ENCODE assay signal across 24 mouse cellular contexts in genomic region chr12:8669421-8669820, GRCm38 (mm10). TPM values are rescaled to one million over a fixed set of nuclear protein-coding genes. Genes with fewer than 3 reads are reported as not detected.
A peak's percentile ranks its signal among the peaks of the same experiment; 100 is the strongest.
DNase-seq lines count a peak whose midpoint lies in the region; ATAC-seq and TF ChIP-seq lines count a peak whose summit lies in the region.
"Had no signal": no experiment of that assay in that cellular context is flagged by ENCODE, and none has a peak within 500 bp of the region (broad histone marks: within the 10 kb centered on the region; RNA-seq: fewer than 3 reads in every experiment).

No protein-coding gene starts in this region.

- no peak overlapping the region for H3K9ac ChIP-seq in heart, embryonic 15.5 days
- no peak overlapping the region for H3K9ac ChIP-seq in heart, embryonic 12.5 days
- H3K9ac ChIP-seq in heart, postnatal 0 days (replicated peaks; ENCODE audit: low read depth, low read length), result no peak overlapping the region
- H3K9ac ChIP-seq: embryonic facial prominence, embryonic 12.5 days; forebrain, embryonic 13.5 days; forebrain, embryonic 15.5 days had no signal

- TF ChIP-seq CTCF in heart, postnatal 0 days (IDR thresholded peaks at IDR 0.05; ENCODE audit: low read depth), result no peak

- H3K27ac ChIP-seq in heart, embryonic 15.5 days, result 0 out of 2 replicates have a peak overlapping the region, but pooled peaks have one; percentile 58
- H3K27ac ChIP-seq in heart, embryonic 12.5 days (ENCODE audit: poor library complexity, severe bottlenecking), result no peak overlapping the region
- peak overlapping the region; percentile 16; the same call in 1 of the 2 replicates for H3K27ac ChIP-seq in heart, postnatal 0 days (ENCODE audit: low read depth)
- H3K27ac ChIP-seq: embryonic facial prominence, embryonic 10.5 days; embryonic facial prominence, embryonic 12.5 days; forebrain, embryonic 13.5 days; forebrain, embryonic 15.5 days had no signal

- ATAC-seq in heart, embryonic 15.5 days (replicated peaks; ENCODE audit: insufficient number of reproducible peaks, insufficient read depth, low FRiP score, low read depth), result no peak
- no peak for ATAC-seq in heart, embryonic 12.5 days (ENCODE audit: insufficient number of reproducible peaks, low FRiP score)
- ATAC-seq in heart, postnatal 0 days (ENCODE audit: insufficient read depth, low read depth), result no peak
- ATAC-seq: activated CD4-positive, CD25-positive, alpha-beta regulatory T cell, adult 4 months; CD4-positive, CD25-positive, alpha-beta regulatory T cell, adult 4 months; forebrain, embryonic 13.5 days; forebrain, embryonic 15.5 days; Patski had no signal

- H3K36me3 ChIP-seq in heart, embryonic 15.5 days, result no peaks in the 10 kb centered on the region
- H3K36me3 ChIP-seq in heart, embryonic 12.5 days, result no peaks in the 10 kb centered on the region
- no peaks in the 10 kb centered on the region for H3K36me3 ChIP-seq in heart, postnatal 0 days (replicated peaks; ENCODE audit: control insufficient read depth, insufficient read depth, low read length)
- H3K36me3 ChIP-seq: embryonic facial prominence, embryonic 10.5 days; embryonic facial prominence, embryonic 12.5 days; forebrain, embryonic 15.5 days; G1E had no signal

- H3K27me3 ChIP-seq in heart, embryonic 15.5 days, result no peaks in the 10 kb centered on the region
- H3K27me3 ChIP-seq in heart, embryonic 12.5 days (replicated peaks), result no peaks in the 10 kb centered on the region
- H3K27me3 ChIP-seq in heart, postnatal 0 days (ENCODE audit: control insufficient read depth, insufficient read depth, low read length), result no peaks in the 10 kb centered on the region
- H3K27me3 ChIP-seq: CH12.LX; embryonic facial prominence, embryonic 12.5 days; forebrain, embryonic 13.5 days; forebrain, embryonic 15.5 days; Patski had no signal

- intact Hi-C loops in heart, postnatal 14 days (cut with DNase I), result no loop called here
- intact Hi-C loops in heart, postnatal 25 days (cut with DNase I), result no loop called here

- no peak overlapping the region for H3K4me3 ChIP-seq in heart, embryonic 15.5 days
- H3K4me3 ChIP-seq in heart, embryonic 12.5 days, result no peak overlapping the region
- H3K4me3 ChIP-seq in heart, postnatal 0 days (ENCODE audit: low read depth, low read length), result no peak overlapping the region
- H3K4me3 ChIP-seq: embryonic facial prominence, embryonic 10.5 days; embryonic facial prominence, embryonic 12.5 days; forebrain, embryonic 13.5 days; forebrain, embryonic 15.5 days had no signal

- no peaks in the 10 kb centered on the region for H3K9me3 ChIP-seq in heart, embryonic 15.5 days (replicated peaks)
- H3K9me3 ChIP-seq in heart, embryonic 12.5 days (replicated peaks), result 0 out of 2 replicates have a peak, but pooled peaks cover 3% of the 10 kb centered on the region
- H3K9me3 ChIP-seq in heart, postnatal 0 days (replicated peaks; ENCODE audit: control insufficient read depth, low read length), result no peaks in the 10 kb centered on the region
- H3K9me3 ChIP-seq: embryonic facial prominence, embryonic 10.5 days; embryonic facial prominence, embryonic 12.5 days; forebrain, embryonic 15.5 days; G1E had no signal

- no peak overlapping the region for H3K4me2 ChIP-seq in heart, embryonic 15.5 days
- H3K4me2 ChIP-seq in heart, embryonic 12.5 days, result no peak overlapping the region
- no peak overlapping the region for H3K4me2 ChIP-seq in heart, postnatal 0 days (ENCODE audit: low read depth, low read length)
- H3K4me2 ChIP-seq: embryonic facial prominence, embryonic 12.5 days; forebrain, embryonic 13.5 days; forebrain, embryonic 15.5 days had no signal

- DNase-seq in heart, adult 11 months, result peak; percentile 90
- DNase-seq in heart, postnatal 14 days, result no peak
- no peak for DNase-seq in heart, postnatal 0 days (ENCODE audit: low spot score)
- no peak for DNase-seq in heart, postnatal 25 days (ENCODE audit: low spot score)
- DNase-seq: adrenal gland, adult 8-10 months; adrenal gland, postnatal 14 days; adrenal gland, postnatal 36 days; B cell, adult 2 months; cerebellum, adult 11-12 months; cerebellum, adult 2 months; cerebellum, adult 9-10 months; cerebellum, postnatal 10 days; cerebellum, postnatal 25 days had no signal

- H3K4me1 ChIP-seq in heart, embryonic 15.5 days (replicated peaks), result peaks cover 10% of the 10 kb centered on the region
- H3K4me1 ChIP-seq in heart, embryonic 12.5 days (replicated peaks), result 0 out of 2 replicates have a peak, but pooled peaks cover 16% of the 10 kb centered on the region
- peaks cover 5% of the 10 kb centered on the region; the same call in 1 of the 2 replicates for H3K4me1 ChIP-seq in heart, postnatal 0 days (ENCODE audit: control insufficient read depth, insufficient read depth)

- TF ChIP-seq EP300 in heart, postnatal 0 days (IDR thresholded peaks at IDR 0.05; ENCODE audit: low read depth), result peak; percentile 17; the same call in 1 of the 2 replicates

- 42% methylated on average over 4 of the region's 4 CpGs for WGBS in heart, embryonic 15.5 days
- 51% methylated on average over 4 of the region's 4 CpGs for WGBS in heart, embryonic 12.5 days
- WGBS in heart, postnatal 0 days, result 39% methylated on average over 4 of the region's 4 CpGs

RNA-seq across cellular contexts. Expression of gene Pum2, which starts 4.5 kb away (rescaled TPM):
- 100 to 1,000 TPM; 122 to 133 TPM for total RNA-seq in heart, postnatal 14 days (2021)
- polyA plus RNA-seq in heart, embryonic 15.5 days (2015; fragmentation: Nextera tagmentation; extraction: Ambion mirVana), result 24.4 and 25.4 TPM in 2 replicates
- 35.8 and 37.3 TPM in 2 replicates for polyA plus RNA-seq in heart, embryonic 12.5 days (2016; fragmentation: Nextera tagmentation; extraction: Ambion mirVana)
- 100 TPM in 2 replicates for total RNA-seq in heart, postnatal 0 days (2014; rRNA removed; ENCODE audit: low replicate concordance)
- 18.6 and 20.9 TPM in 2 replicates for polyA plus RNA-seq in heart, postnatal 0 days (2015; fragmentation: Nextera tagmentation; extraction: Ambion mirVana)
- total RNA-seq in heart, postnatal 25 days (2021), result 100 to 1,000 TPM; 129 to 131 TPM
